Mouse (Mus musculus) intestine, embryonic 15.5 days (tissue): ENCODE results near the gene Perm1. TPM values are rescaled to one million over a fixed set of nuclear protein-coding genes. Genes with fewer than 3 reads are reported as not detected.

Experiments used
- ATAC-seq: fragments of 200-750 bp; cut with Nextera tagmentation; 2 replicates; pipeline ENCODE4 v1.8.0; 2017; ENCODE audit warnings: moderate TSS enrichment, moderate library complexity
- H3K27ac ChIP-seq: fragments of 300-500 bp; sonication (generic); 2 replicates; pipeline ENCODE4 v1.5.1; 2015; ENCODE audit warnings: mild to moderate bottlenecking, inconsistent platforms
- H3K27me3 ChIP-seq: fragments of 300-500 bp; sonication (generic); replicated peaks from 2 replicates; pipeline ENCODE4 v1.6.1; 2015; ENCODE audit warnings: inconsistent platforms
- H3K36me3 ChIP-seq: fragments of 300-500 bp; sonication (generic); 2 replicates; pipeline ENCODE4 v1.6.1; 2015; ENCODE audit warnings: inconsistent platforms
- H3K4me1 ChIP-seq: fragments of 300-500 bp; sonication (generic); replicated peaks from 2 replicates; pipeline ENCODE4 v1.6.1; 2015; ENCODE audit warnings: inconsistent platforms
- H3K4me2 ChIP-seq: fragments of 300-500 bp; sonication (generic); replicated peaks from 2 replicates; pipeline ENCODE4 v1.6.1; 2015; ENCODE audit warnings: mild to moderate bottlenecking, inconsistent platforms
- H3K4me3 ChIP-seq: fragments of 300-500 bp; sonication (generic); replicated peaks from 2 replicates; pipeline ENCODE4 v1.5.1; 2015; ENCODE audit warnings: inconsistent platforms
- H3K9ac ChIP-seq: fragments of 300-500 bp; sonication (generic); 2 replicates; pipeline ENCODE4 v1.6.1; 2015; ENCODE audit warnings: inconsistent platforms
- H3K9me3 ChIP-seq: fragments of 300-500 bp; sonication (generic); 2 replicates; pipeline ENCODE4 v1.6.1; 2016; ENCODE audit warnings: inconsistent platforms
- WGBS: fragments of 180-500 bp; shearing (Covaris S2); methylation state at CpG from one replicate; pipeline ENCODE4 v1.1.7; 2015; 5-methylcytosine and 5-hydroxymethylcytosine counted together
- polyA plus RNA-seq: library from polyadenylated mRNA; unstranded; fragments of >200 nt; fragmentation: Nextera tagmentation; extraction: Ambion mirVana; gene quantifications from 2 replicates; pipeline ENCODE4 v1.2.1, GENCODE M21; 2015

Gene Perm1
- polyA plus RNA-seq, 1 experiment from 2014 or later: 0.40 TPM

GRCm38 (mm10) chr4:156234021-156234501 lies 18.4 kb downstream of the Perm1 start:
- no peaks in the 10 kb centered on the region for H3K27me3 ChIP-seq
- 4% methylated on average over 17 of the region's 17 CpGs for WGBS
- peak overlapping the region; percentile 93 for H3K4me2 ChIP-seq
- ATAC-seq: peak; percentile 7; the same call in 1 of the 2 replicates
- no peaks in the 10 kb centered on the region for H3K9me3 ChIP-seq
- peaks cover 40% of the 10 kb centered on the region for H3K36me3 ChIP-seq
- peak overlapping the region; percentile 61 for H3K4me3 ChIP-seq
- peaks cover 18% of the 10 kb centered on the region for H3K4me1 ChIP-seq
- peak overlapping the region; percentile 10; the same call in 1 of the 2 replicates for H3K27ac ChIP-seq
- H3K9ac ChIP-seq: peak overlapping the region; percentile 72

- Histone ChIP-seq H3K4me2 (peak within 1 kb of the TSS; percentile 93), H3K27ac (peak within 1 kb of the TSS; percentile 98), H3K9ac (peak within 1 kb of the TSS; percentile 82), H3K27me3 (no peaks in the 10 kb centered on the region), H3K4me1 (peaks cover 18% of the 10 kb centered on the region), H3K9me3 (no peaks in the 10 kb centered on the region), H3K36me3 (peaks cover 41% of the 10 kb centered on the region), H3K4me3 (peak within 1 kb of the TSS; percentile 97)
- 0% methylated on average over 41 of the region's 48 CpGs for WGBS
- peak; percentile 43 for ATAC-seq
These were observed 19.1 kb downstream of the Perm1 start, which contains the start of gene Plekhn1 for GRCm38 (mm10) chr4:156234701-156235213. Plekhn1 (minus strand) TSS chr4:156234857.

GRCm38 (mm10) chr4:156235360-156235770 lies 19.7 kb downstream of the Perm1 start:
- peak; percentile 39 for ATAC-seq
- Histone ChIP-seq H3K4me1 (peaks cover 18% of the 10 kb centered on the region), H3K9ac (peak overlapping the region; percentile 82), H3K4me2 (peak overlapping the region; percentile 93), H3K36me3 (peaks cover 40% of the 10 kb centered on the region), H3K27ac (peak overlapping the region; percentile 98), H3K27me3 (no peaks in the 10 kb centered on the region), H3K4me3 (peak overlapping the region; percentile 97), H3K9me3 (no peaks in the 10 kb centered on the region)
- under 1% methylated on average over 15 of the region's 15 CpGs for WGBS

- peaks cover 39% of the 10 kb centered on the region for H3K36me3 ChIP-seq
- under 1% methylated on average over 89 of the region's 90 CpGs for WGBS
- peak; percentile 94 for ATAC-seq
- H3K27me3 ChIP-seq: no peaks in the 10 kb centered on the region
- peak within 1 kb of the TSS; percentile 93 for H3K4me2 ChIP-seq
- peak within 1 kb of the TSS; percentile 97 for H3K4me3 ChIP-seq
- peak within 1 kb of the TSS; percentile 82 for H3K9ac ChIP-seq
- H3K4me1 ChIP-seq: peaks cover 18% of the 10 kb centered on the region
- H3K9me3 ChIP-seq: no peaks in the 10 kb centered on the region
- H3K27ac ChIP-seq: peak within 1 kb of the TSS; percentile 98
These were observed 20.3 kb downstream of the Perm1 start, which contains the start of gene Noc2l for GRCm38 (mm10) chr4:156235808-156236533. Noc2l (plus strand) TSS chr4:156236010.

- Histone ChIP-seq H3K9me3 (no peaks in the 10 kb centered on the region), H3K27ac (0 out of 2 replicates have a peak overlapping the region, but pooled peaks have one; percentile 40), H3K4me3 (peak overlapping the region; percentile 97), H3K27me3 (no peaks in the 10 kb centered on the region), H3K4me2 (peak overlapping the region; percentile 93), H3K9ac (peak overlapping the region; percentile 82), H3K4me1 (peaks cover 18% of the 10 kb centered on the region), H3K36me3 (peaks cover 34% of the 10 kb centered on the region)
- ATAC-seq: no peak
- WGBS: 23% methylated on average over 58 of the region's 60 CpGs
These were observed 21.2 kb downstream of the Perm1 start for GRCm38 (mm10) chr4:156236651-156237447.

- no peak overlapping the region for H3K9ac ChIP-seq
- no peaks in the 10 kb centered on the region for H3K9me3 ChIP-seq
- ATAC-seq: 0 out of 2 replicates have a peak, but pooled peaks have one; percentile 16
- H3K4me1 ChIP-seq: peaks cover 4% of the 10 kb centered on the region
- peaks cover 34% of the 10 kb centered on the region for H3K36me3 ChIP-seq
- H3K27me3 ChIP-seq: peaks cover 19% of the 10 kb centered on the region
- no peak overlapping the region for H3K4me2 ChIP-seq
- no peak overlapping the region for H3K4me3 ChIP-seq
- no peak overlapping the region for H3K27ac ChIP-seq
- WGBS: 46% methylated on average over 11 of the region's 11 CpGs
These were observed 33.9 kb downstream of the Perm1 start for GRCm38 (mm10) chr4:156249567-156249966.

- H3K27me3 ChIP-seq: peaks cover 31% of the 10 kb centered on the region
- no peak for ATAC-seq
- WGBS: 67% methylated on average over 8 of the region's 8 CpGs
- peaks cover 12% of the 10 kb centered on the region for H3K4me1 ChIP-seq
- H3K27ac ChIP-seq: no peak overlapping the region
- no peak overlapping the region for H3K9ac ChIP-seq
- no peak overlapping the region for H3K4me2 ChIP-seq
- H3K9me3 ChIP-seq: no peaks in the 10 kb centered on the region
- H3K4me3 ChIP-seq: no peak overlapping the region
- H3K36me3 ChIP-seq: peaks cover 23% of the 10 kb centered on the region
These were observed 35.4 kb downstream of the Perm1 start for GRCm38 (mm10) chr4:156251081-156251480.

- H3K27ac ChIP-seq: no peak overlapping the region
- no peak overlapping the region for H3K4me3 ChIP-seq
- no peaks in the 10 kb centered on the region for H3K9me3 ChIP-seq
- H3K36me3 ChIP-seq: peaks cover 17% of the 10 kb centered on the region
- peaks cover 31% of the 10 kb centered on the region for H3K27me3 ChIP-seq
- H3K9ac ChIP-seq: no peak overlapping the region
- 31% methylated on average over 7 of the region's 7 CpGs for WGBS
- H3K4me2 ChIP-seq: no peak overlapping the region
- peaks cover 12% of the 10 kb centered on the region for H3K4me1 ChIP-seq
- no peak for ATAC-seq
These were observed 36.5 kb downstream of the Perm1 start for GRCm38 (mm10) chr4:156252140-156252539.

GRCm38 (mm10) chr4:156252619-156253018 lies 37.0 kb downstream of the Perm1 start:
- Histone ChIP-seq H3K4me2 (no peak overlapping the region), H3K27ac (no peak overlapping the region), H3K27me3 (peaks cover 31% of the 10 kb centered on the region), H3K9me3 (no peaks in the 10 kb centered on the region), H3K4me1 (peaks cover 12% of the 10 kb centered on the region), H3K9ac (no peak overlapping the region), H3K4me3 (no peak overlapping the region), H3K36me3 (peaks cover 15% of the 10 kb centered on the region)
- 40% methylated on average over 3 of the region's 3 CpGs for WGBS
- ATAC-seq: no peak

GRCm38 (mm10) chr4:156253043-156253442 lies 37.4 kb downstream of the Perm1 start:
- WGBS: 44% methylated on average over 7 of the region's 7 CpGs

GRCm38 (mm10) chr4:156254361-156255077 lies 38.9 kb downstream of the Perm1 start:
- peak; percentile 60 for ATAC-seq
- Histone ChIP-seq H3K4me3 (peak overlapping the region; percentile 12; the same call in 1 of the 2 replicates), H3K27me3 (peaks cover 31% of the 10 kb centered on the region), H3K4me1 (peaks cover 12% of the 10 kb centered on the region), H3K27ac (no peak overlapping the region), H3K9ac (no peak overlapping the region), H3K36me3 (no peaks in the 10 kb centered on the region), H3K9me3 (no peaks in the 10 kb centered on the region), H3K4me2 (peak overlapping the region; percentile 45)
- WGBS: 3% methylated on average over 30 of the region's 30 CpGs

More at GRCm38 (mm10) chr4:156253043-156253442, 37.4 kb downstream of the Perm1 start:
- Histone ChIP-seq H3K4me3 (no peak overlapping the region), H3K9me3 (no peaks in the 10 kb centered on the region), H3K4me1 (peaks cover 12% of the 10 kb centered on the region), H3K36me3 (peaks cover 11% of the 10 kb centered on the region; the same call in 1 of the 2 replicates), H3K4me2 (no peak overlapping the region), H3K27ac (no peak overlapping the region), H3K27me3 (peaks cover 31% of the 10 kb centered on the region), H3K9ac (no peak overlapping the region)
- peak; percentile 63; the same call in 1 of the 2 replicates for ATAC-seq
